Mouse (Mus musculus) granulocyte monocyte progenitor cell, adult 5-6 weeks (primary cell): ENCODE measurements around the gene Dck. TPM values are rescaled to one million over a fixed set of nuclear protein-coding genes. Genes with fewer than 3 reads are reported as not detected.

Experiments used
- ATAC-seq: replicated peaks from 2 replicates; pipeline ENCODE4 v1.8.0; 2016; ENCODE audit warnings: mild to moderate bottlenecking, moderate TSS enrichment, inconsistent platforms; ENCODE audit not compliant: poor library complexity, severe bottlenecking
- total RNA-seq, 2 experiments: library from RNA; stranded (forward) in 1 of 2; stranded (reverse) in 1 of 2; fragments of 200-712, 200-1000 nt in 1 of 2; fragments of >200 nt in 1 of 2; fragmentation: Nextera tagmentation in 1 of 2; gene quantifications; 2 replicates each; pipeline ENCODE4 v1.2.3; 2014 to 2017

Dck gene
- total RNA-seq, 2 experiments from 2014 or later = 20.0 to 35.4 TPM

DNA sequence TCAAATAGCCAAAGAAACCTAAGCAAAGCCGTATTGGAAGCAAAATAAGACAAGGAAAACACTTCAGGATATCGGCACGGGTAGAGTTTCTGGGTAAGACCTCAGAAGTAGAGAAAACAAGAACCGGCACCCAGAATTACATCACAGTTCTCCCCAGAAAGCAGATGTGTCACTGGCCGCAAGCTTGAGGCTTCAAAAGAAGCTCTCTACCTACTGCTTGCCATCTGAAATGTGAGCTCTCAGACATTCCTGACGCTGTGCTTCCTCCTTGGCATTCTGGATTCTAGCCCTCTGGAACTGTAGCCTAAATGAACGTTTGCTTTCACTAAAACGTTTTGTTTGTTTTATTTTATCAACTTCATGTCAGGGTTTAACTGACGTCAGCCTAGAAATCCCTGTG lies 25.9 kb downstream of the Dck start:
- ATAC-seq = peak; percentile 75

GRCm38 (mm10) chr5:88791256-88792245 lies 26.8 kb downstream of the Dck start:
- ATAC-seq = peak; percentile 92

GRCm38 (mm10) chr5:88793676-88794075 lies 28.9 kb downstream of the Dck start:
- ATAC-seq = no peak

- ATAC-seq = no peak
Measured at GRCm38 (mm10) chr5:88795910-88796584, 31.3 kb downstream of the Dck start.

- ATAC-seq = no peak
Measured at GRCm38 (mm10) chr5:88796588-88796987, 31.8 kb downstream of the Dck start.

- no peak for ATAC-seq
Measured at GRCm38 (mm10) chr5:88797121-88797520, 32.3 kb downstream of the Dck start.

- no peak for ATAC-seq
Measured at GRCm38 (mm10) chr5:88805616-88806015, 40.8 kb downstream of the Dck start.

DNA sequence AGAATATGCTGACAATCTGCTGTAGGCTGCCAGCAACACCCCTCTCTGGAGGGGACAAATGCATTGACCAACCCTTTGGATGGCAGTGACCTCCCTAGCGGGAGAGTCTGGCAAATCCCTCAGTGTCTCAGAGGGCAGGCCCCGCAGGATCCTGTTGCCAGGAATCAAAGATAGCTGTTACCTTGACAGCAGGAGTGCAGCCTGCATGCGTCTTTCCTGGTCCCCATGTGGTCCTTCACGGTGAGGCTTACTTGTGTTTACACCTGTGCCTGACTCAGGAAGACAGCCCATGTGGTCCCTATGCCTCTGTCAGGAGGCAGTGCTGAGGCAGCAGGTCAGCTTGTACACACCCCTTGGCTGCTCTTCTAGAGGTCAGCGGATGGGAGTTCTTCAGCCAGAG lies 41.5 kb downstream of the Dck start:
- ATAC-seq = no peak

GRCm38 (mm10) chr5:88807342-88807741 lies 42.5 kb downstream of the Dck start:
- no peak for ATAC-seq

DNA sequence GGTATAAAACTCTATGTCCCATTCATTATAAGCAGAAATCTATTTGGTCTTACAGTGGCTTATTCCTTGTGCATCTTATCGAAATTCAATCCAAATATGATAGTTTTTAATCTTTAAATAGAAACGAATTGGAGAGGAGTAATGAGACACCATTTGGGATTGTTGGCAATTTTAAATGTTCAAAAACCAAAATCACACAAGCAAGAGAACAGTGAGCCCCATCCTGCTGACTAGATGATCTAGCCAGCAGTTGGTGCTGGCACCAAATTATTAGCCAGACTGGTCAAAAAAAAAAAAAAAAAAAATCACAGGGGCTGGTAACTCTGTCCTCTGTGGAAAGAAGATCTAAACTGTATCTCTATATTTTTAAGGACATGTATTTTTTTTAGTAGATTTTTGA lies 48.4 kb downstream of the Dck start:
- no peak for ATAC-seq

DNA sequence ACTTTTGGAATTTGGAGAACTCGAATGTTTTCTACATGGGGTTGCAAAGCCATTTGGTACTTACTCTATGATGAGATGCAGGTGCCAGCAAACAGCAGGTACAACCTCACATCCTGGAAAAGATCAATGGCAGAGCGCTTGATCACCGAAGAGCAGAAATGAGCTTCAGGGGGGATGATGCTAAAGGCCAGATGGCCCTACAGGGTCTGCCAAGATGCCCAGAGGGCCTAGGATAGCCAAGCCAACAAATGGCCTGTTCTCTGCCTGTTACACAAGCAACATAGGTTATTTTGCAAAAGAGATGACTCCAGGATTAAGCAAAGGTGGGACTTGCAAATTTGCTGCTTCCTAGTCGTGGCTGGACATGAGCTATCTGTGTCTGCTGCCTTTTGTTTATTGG lies 49.8 kb downstream of the Dck start:
- ATAC-seq = no peak

- ATAC-seq = no peak
Measured at GRCm38 (mm10) chr5:88821542-88821941, 56.7 kb downstream of the Dck start.

DNA sequence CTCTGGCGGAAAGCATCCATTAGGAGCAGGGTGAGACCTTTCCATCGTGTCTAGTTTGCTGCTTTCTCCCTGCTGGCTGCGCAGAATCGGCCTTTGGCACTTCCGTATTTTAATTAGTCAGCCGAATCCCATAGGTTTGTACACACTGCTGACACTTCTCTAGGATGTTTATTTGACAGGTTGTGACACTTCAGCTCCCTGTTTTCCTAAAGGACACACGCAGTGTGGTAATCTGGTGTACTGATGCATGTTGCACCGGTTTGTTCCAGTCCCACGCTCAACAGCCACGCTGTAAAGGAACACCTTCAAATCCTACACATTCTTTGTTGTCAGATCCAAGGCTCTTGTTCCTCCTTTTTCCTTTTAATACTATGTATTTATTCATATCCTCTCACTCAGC lies 60.0 kb downstream of the Dck start:
- ATAC-seq = no peak

DNA sequence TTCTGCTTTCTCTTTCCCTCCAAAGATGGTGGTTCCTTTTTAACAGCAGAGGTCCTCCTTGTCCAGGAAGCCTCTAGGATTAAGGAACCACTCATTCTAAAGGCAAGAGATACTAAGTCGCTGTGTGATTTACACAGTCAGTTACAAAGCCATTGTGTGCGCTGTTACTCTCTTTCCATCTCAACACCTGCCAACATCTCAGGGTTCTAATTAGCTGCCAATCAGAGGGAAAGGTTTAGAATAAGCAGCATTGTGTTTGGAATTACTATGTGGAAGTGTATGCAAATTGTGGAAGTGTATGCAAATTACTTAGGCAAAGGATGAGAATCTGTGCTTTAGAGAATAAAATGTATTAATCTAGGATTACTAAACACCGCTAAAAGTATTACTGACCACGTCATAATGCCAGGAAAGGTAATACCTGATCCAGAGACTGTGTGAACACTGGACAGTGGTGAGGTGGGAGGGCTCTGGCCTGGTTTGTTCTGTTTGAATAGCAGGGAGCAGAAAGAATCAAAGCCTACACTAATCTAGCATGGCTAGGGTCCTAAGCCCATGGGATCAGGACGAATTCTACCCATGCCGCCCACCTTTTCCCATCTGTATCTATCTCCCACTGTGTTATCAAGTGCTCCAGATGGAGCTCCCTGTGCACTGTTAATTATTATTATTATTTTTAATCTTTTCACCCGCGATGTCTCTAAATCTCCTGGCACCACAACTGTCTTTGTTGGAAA lies 65.2 kb downstream of the Dck start:
- ATAC-seq = no peak

- no peak for ATAC-seq
Measured at GRCm38 (mm10) chr5:88830880-88831279, 66.1 kb downstream of the Dck start.

DNA sequence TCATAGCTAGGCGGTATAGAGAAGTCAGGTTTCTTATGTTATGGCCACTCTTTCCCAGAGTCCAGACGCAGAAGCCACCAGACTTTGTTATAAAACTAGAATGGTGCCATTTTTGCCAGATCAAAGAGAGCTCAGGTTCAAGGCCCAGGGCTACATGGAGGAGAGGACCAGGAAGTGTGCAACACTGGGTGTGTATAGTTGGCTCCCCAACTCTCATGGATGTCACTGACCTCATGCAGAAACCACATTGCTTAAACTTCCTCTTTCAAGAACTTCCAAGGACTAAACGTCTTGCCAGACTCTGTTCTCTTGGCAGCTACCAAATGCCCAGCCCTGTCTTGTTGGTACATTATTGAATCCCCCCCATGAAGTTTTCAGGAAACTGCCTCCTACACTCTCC lies 67.1 kb downstream of the Dck start:
- ATAC-seq = peak; percentile 99

Other genes starting within 250 kb of the Dck start
- 1.8 TPM in 1 of 2 replicates, not detected in the other for gene Jchain, start 237.1 kb upstream of the Dck start, total RNA-seq (2014; fragmentation: Nextera tagmentation)
- gene Jchain, start 237.1 kb upstream of the Dck start, total RNA-seq (2017) = 0.43 and 1.5 TPM in 2 replicates
- 65.6 and 68.8 TPM in 2 replicates for gene Utp3, start 210.5 kb upstream of the Dck start, total RNA-seq (2014; fragmentation: Nextera tagmentation)
- gene Utp3, start 210.5 kb upstream of the Dck start, total RNA-seq (2017) = 57.5 and 59.9 TPM in 2 replicates
- 7.4 and 12.7 TPM in 2 replicates for gene Rufy3, start 200.0 kb upstream of the Dck start, total RNA-seq (2014; fragmentation: Nextera tagmentation)
- gene Rufy3, start 200.0 kb upstream of the Dck start, total RNA-seq (2017) = 12.7 and 15.3 TPM in 2 replicates
- 57.6 and 66.7 TPM in 2 replicates for gene Grsf1, start 88.8 kb upstream of the Dck start, total RNA-seq (2014; fragmentation: Nextera tagmentation)
- gene Grsf1, start 88.8 kb upstream of the Dck start, total RNA-seq (2017) = 65.5 and 87.2 TPM in 2 replicates
- gene Mob1b, start 44.1 kb upstream of the Dck start, total RNA-seq (2014; fragmentation: Nextera tagmentation) = 25.6 and 28.9 TPM in 2 replicates
- 6.7 and 9.6 TPM in 2 replicates for gene Mob1b, start 44.1 kb upstream of the Dck start, total RNA-seq (2017)
- not detected in 2 replicates for gene Slc4a4, start 121.8 kb downstream of the Dck start, total RNA-seq (2014; fragmentation: Nextera tagmentation)
- not detected in 2 replicates for gene Slc4a4, start 121.8 kb downstream of the Dck start, total RNA-seq (2017)